Mouse (Mus musculus): ENCODE measurements around the gene Faim. TPM values are rescaled to one million over a fixed set of nuclear protein-coding genes. Genes with fewer than 3 reads are reported as not detected.

Faim gene
- polyA plus RNA-seq (2012; ENCODE audit: low replicate concordance): 4.5 and 5.2 TPM in 2 replicates

GRCm38 (mm10) chr9:98985800-98986475, at the start of gene Faim:
Faim (plus strand) TSS chr9:98986373.

GRCm38 (mm10) chr9:98955103-98955715, 31.0 kb upstream of the Faim start, which contains the start of gene Foxl2:
Foxl2 (plus strand) TSS chr9:98955288.

DNA sequence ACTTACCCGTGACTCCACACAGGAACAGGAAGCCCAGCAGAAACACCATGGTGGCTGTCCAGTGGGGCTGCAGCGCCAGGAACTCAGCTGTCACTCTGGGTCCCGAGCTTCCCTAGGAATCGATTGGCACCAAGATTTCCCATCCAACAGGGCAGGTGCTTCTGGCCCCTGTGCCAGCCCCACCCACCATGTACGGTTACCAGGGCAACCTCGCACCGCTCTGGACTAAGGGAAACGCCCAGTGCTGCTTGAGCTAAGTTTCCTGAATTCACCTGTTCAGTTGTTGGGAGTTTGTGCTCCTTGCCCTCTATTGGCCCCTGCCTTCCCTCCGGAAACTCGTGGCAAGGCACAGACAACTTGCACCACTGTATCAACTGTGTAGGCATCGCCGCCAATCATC, 49.4 kb downstream of the Faim start, which contains the start of gene Gm1123:
TSS of gene Gm1123 (minus strand) at position 141 of the 400 bp plus-strand sequence.

Other genes with a start within 250 kb of the Faim start
- gene Prr23a1, start 143.9 kb upstream of the Faim start, polyA plus RNA-seq (2012; ENCODE audit: low replicate concordance): not detected in 2 replicates
- not detected in 2 replicates for gene Prr23a2, start 129.9 kb upstream of the Faim start, polyA plus RNA-seq (2012; ENCODE audit: low replicate concordance)
- gene Prr23a3, start 121.6 kb upstream of the Faim start, polyA plus RNA-seq (2012; ENCODE audit: low replicate concordance): not detected in 2 replicates
- not detected in 2 replicates for gene 7420426K07Rik, start 83.3 kb upstream of the Faim start, polyA plus RNA-seq (2012; ENCODE audit: low replicate concordance)
- not detected in 2 replicates for gene Foxl2, start 31.1 kb upstream of the Faim start, polyA plus RNA-seq (2012; ENCODE audit: low replicate concordance)
- not detected in 2 replicates for gene Gm1123, start 49.3 kb downstream of the Faim start, polyA plus RNA-seq (2012; ENCODE audit: low replicate concordance)
- gene Pik3cb, start 154.2 kb downstream of the Faim start, polyA plus RNA-seq (2012; ENCODE audit: low replicate concordance): 0.52 and 1.3 TPM in 2 replicates